Mouse (Mus musculus) 416B (cell line): Measurements from ENCODE around the gene Olfr1272.
"Not testable (repeated sequence)": the region's sequence is repeated elsewhere in the genome, so short reads cannot be mapped to it uniquely, and the experiment has no call there.

Source experiments
- DNase-seq: peaks from one replicate; pipeline ENCODE4 v3.0.0; 2011; ENCODE audit warnings: low read depth

The Olfr1272 gene

DNA sequence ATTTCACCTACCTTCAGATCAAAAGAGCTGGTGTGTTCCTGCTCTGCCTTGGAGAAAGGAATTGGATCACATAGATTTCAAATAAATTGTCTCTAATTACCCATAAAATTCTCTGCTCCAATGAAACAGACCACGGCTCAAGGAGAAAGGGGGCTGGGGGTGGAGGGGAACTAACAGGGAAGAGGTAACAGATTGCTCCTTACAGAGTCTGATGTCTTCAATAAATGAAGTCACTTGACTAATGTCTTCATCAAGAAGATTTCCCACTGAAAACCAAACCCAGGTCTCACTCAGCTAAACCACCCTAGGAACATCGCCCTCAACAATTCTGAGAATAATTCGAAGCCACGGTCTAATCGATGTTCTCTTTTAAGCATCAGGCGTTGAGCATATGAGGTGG lies at the start of gene Olfr1272:
Gene Olfr1272, minus strand, starts transcription at position 101 of the 400 bp plus-strand sequence.
- no peak for DNase-seq

- not testable (repeated sequence) for DNase-seq
Measured at GRCm38 (mm10) chr2:90321900-90322299, 29.3 kb upstream of the Olfr1272 start, which contains the start of gene Gm13769. TSS of gene Gm13769 (plus strand) at chr2:90322200.

DNA sequence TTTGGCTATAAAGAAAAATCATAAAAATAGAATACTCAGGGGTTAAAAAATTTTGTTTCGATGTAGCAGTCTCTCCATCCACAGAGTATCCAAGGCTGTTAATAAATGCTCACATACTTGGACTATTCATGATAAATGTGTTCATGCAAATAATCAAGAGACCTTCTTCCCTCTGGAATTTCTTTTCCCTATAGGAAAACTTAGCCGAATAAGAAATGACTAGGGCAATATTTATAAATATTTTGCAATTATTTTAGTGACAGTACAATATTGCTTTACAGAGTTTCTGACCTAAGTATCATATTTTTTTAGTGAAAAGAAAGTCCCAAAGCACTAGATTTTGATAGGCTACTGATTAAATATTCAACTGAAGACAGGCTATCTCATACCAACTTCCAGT lies 21.7 kb downstream of the Olfr1272 start, which contains the start of gene Olfr1271:
Gene Olfr1271, minus strand, starts transcription at position 101 of the 400 bp plus-strand sequence.
- DNase-seq: no peak

- DNase-seq: no peak
Measured at GRCm38 (mm10) chr2:90257492-90257891, 35.1 kb downstream of the Olfr1272 start, which contains the start of gene Olfr142. TSS of gene Olfr142 (minus strand) at chr2:90257592.
